Mouse (Mus musculus): Measurements from ENCODE around the gene Rnf121.

DNA sequence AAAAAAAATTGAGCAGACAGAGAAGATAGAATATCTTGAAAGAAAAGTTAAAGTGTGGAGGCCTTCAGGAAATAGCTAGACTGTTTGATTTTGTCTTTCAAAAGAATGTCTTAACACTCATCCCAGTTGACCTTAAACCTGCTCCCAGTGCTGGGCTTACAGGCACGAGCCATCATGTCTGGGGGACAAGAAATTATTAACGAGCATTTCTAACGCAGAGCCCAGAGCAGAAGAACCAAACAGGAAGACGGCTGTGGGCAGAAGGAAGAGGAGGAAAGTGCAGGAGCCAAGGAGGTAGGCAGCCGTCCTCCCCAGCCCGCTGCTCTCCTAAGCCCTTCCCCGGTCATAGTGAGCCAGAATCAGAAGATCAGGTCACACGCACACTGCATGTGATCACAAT, 15.0 kb upstream of the Rnf121 start:
- TF ChIP-seq MYC (IDR thresholded peaks at IDR 0.05; ENCODE audit: low read depth, low read length) (no peak), POLR2A (IDR thresholded peaks at IDR 0.05; ENCODE audit: low read depth, low read length) (no peak), EP300 (IDR thresholded peaks at IDR 0.05; ENCODE audit: low read length) (no peak)
